Mouse (Mus musculus) adrenal gland, postnatal 14 days (tissue): Measurements from ENCODE around the gene B3gntl1. TPM values are rescaled to one million over a fixed set of nuclear protein-coding genes. Genes with fewer than 3 reads are reported as not detected.

ENCODE experiments used
- DNase-seq: peaks from one replicate; pipeline ENCODE4 v3.0.0; 2021; ENCODE audit warnings: mixed read lengths
- long read RNA-seq, 2 experiments: library from polyadenylated mRNA; stranded (forward); transcript quantifications; one replicate each; pipeline ENCODE4 v2.0.0; 2021
- total RNA-seq: library from RNA; stranded (reverse); gene quantifications from 2 replicates; pipeline ENCODE4 v1.2.3, GENCODE M21; 2021

Gene B3gntl1
- total RNA-seq: 8.6 and 10.1 TPM in 2 replicates
- long read RNA-seq, experiment 1, transcript B3gntl1-202 (13 exons, 2,864 nt): major isoform, 11 of 19 reads
- long read RNA-seq, experiment 1, partial matches to known transcripts: 1 of 19 reads
- long read RNA-seq, experiment 1, other reads (novel, unspliced or antisense): 7 of 19 reads
- long read RNA-seq, experiment 2, partial matches to known transcripts: 1 of 6 reads
- long read RNA-seq, experiment 2, other reads (novel, unspliced or antisense): 2 of 6 reads

- peak; percentile 99 for DNase-seq
Measured at GRCm38 (mm10) chr11:121672990-121673572, at the start of gene B3gntl1. Gene B3gntl1 (minus strand): TSS chr11:121673153.

GRCm38 (mm10) chr11:121722434-121722833 is 49.5 kb upstream of the B3gntl1 start:
- DNase-seq: no peak

- DNase-seq: no peak
Measured at GRCm38 (mm10) chr11:121720752-121721151, 47.8 kb upstream of the B3gntl1 start.

GRCm38 (mm10) chr11:121717724-121718123 is 44.8 kb upstream of the B3gntl1 start:
- no peak for DNase-seq

GRCm38 (mm10) chr11:121714745-121715485 is 42.0 kb upstream of the B3gntl1 start:
- no peak for DNase-seq

- no peak for DNase-seq
Measured at GRCm38 (mm10) chr11:121713569-121713968, 40.6 kb upstream of the B3gntl1 start.

GRCm38 (mm10) chr11:121712987-121713386 is 40.0 kb upstream of the B3gntl1 start:
- DNase-seq: no peak

GRCm38 (mm10) chr11:121710245-121710644 is 37.3 kb upstream of the B3gntl1 start:
- DNase-seq: no peak

- DNase-seq: no peak
Measured at GRCm38 (mm10) chr11:121709278-121709677, 36.3 kb upstream of the B3gntl1 start.

- DNase-seq: no peak
Measured at GRCm38 (mm10) chr11:121706521-121707005, 33.6 kb upstream of the B3gntl1 start.

- peak; percentile 29 for DNase-seq
Measured at GRCm38 (mm10) chr11:121703619-121704215, 30.8 kb upstream of the B3gntl1 start.

- DNase-seq: peak; percentile 79
Measured at GRCm38 (mm10) chr11:121702895-121703618, 30.1 kb upstream of the B3gntl1 start.

- peak; percentile 98 for DNase-seq
Measured at GRCm38 (mm10) chr11:121702111-121702894, 29.4 kb upstream of the B3gntl1 start.

- no peak for DNase-seq
Measured at GRCm38 (mm10) chr11:121701244-121701643, 28.3 kb upstream of the B3gntl1 start, which contains the start of gene Metrnl. Gene Metrnl (plus strand): TSS chr11:121701544.

GRCm38 (mm10) chr11:121698381-121698955 is 25.5 kb upstream of the B3gntl1 start:
- peak; percentile 34 for DNase-seq

- DNase-seq: no peak
Measured at GRCm38 (mm10) chr11:121697271-121697670, 24.3 kb upstream of the B3gntl1 start.

GRCm38 (mm10) chr11:121695304-121696064 is 22.5 kb upstream of the B3gntl1 start:
- DNase-seq: no peak

GRCm38 (mm10) chr11:121688024-121688423 is 15.1 kb upstream of the B3gntl1 start:
- DNase-seq: no peak

- DNase-seq: peak; percentile 53
Measured at GRCm38 (mm10) chr11:121686674-121687073, 13.7 kb upstream of the B3gntl1 start.

GRCm38 (mm10) chr11:121686091-121686490 is 13.1 kb upstream of the B3gntl1 start:
- DNase-seq: no peak
